19 mouse cellular contexts compared by ENCODE assay signal in the genomic region with DNA sequence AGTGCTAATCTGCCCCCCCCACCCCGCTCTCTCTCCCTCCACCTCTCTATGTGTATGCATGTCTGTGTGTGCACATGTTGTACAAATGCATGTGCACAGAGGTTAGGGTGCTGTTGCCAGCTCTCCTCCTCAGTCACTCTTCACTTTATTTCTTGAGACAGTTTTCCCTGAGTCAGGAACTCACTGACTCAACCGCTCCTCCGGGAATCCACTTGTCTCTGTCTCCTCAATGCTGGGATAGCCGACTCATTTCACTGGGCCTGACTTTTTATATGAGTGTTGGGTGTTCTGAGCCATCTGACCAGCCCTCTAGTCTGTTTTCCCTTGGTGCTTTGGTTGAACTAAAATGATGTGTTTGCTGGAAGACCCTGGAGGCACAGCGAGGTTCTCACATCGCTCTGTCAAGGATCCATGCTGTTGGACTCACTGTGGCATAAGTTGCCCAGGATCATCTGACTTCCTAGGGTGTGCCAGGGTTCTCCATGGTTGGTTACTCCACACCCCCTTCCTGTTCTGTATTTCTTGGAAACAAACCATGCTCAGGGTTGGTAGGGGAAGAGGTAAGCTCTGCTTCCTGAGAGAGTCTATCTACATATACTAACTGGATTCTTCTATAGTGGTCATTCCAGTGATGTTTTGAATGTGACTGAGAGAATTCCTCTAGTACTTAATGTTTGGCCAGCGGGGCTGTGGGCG.
DNase-seq lines count a peak whose midpoint lies in the region; ATAC-seq lines count a peak whose summit lies in the region.
"Had no signal": no experiment of that assay in that cellular context is flagged by ENCODE, and none has a peak within 500 bp of the region (broad histone marks: within the 10 kb centered on the region; RNA-seq: fewer than 3 reads in every experiment).

No protein-coding gene starts in this region.

- peak; percentile 15 for DNase-seq in kidney, adult 11 months
- DNase-seq in kidney, postnatal 25 days = no peak
- DNase-seq in lung, postnatal 36 days = peak; percentile 55
- DNase-seq in lung, postnatal 4 days = no peak
- DNase-seq in left cerebral cortex, postnatal 4 days = no peak
- no peak for DNase-seq in urinary bladder, adult 18-20 months (ENCODE audit: low spot score in 2 of 2)
- DNase-seq in heart, postnatal 14 days = no peak
- DNase-seq: adrenal gland, postnatal 10 days; cerebellum, adult 8-10 months; gastrocnemius, adult 2 months; layer of hippocampus, postnatal 36 days; retina, postnatal 1 day; right cerebral cortex, postnatal 25 days; spleen, adult 18-20 months had no signal

- intact Hi-C loops in left cerebral cortex, postnatal 4 days (cut with DNase I) = no loop called here
- intact Hi-C loops in heart, postnatal 14 days (cut with DNase I) = no loop called here

- peak; percentile 62 for ATAC-seq in granulocyte monocyte progenitor cell, adult 5-6 weeks (replicated peaks; ENCODE audit: poor library complexity, severe bottlenecking)
- ATAC-seq: activated CD4-positive, CD25-positive, alpha-beta regulatory T cell, adult 4 months; hindbrain, postnatal 0 days; intestine, embryonic 16.5 days; midbrain, embryonic 15.5 days had no signal

Comparison
In these comparisons a context has a peak if more than half of its experiments do, and no peak if none do; other contexts are left out.
1. DNase-seq: peak in kidney, adult 11 months (single experiment) and lung, postnatal 36 days (single experiment); none in kidney, postnatal 25 days (0 of 2), lung, postnatal 4 days (0 of 2), left cerebral cortex, postnatal 4 days (single experiment), urinary bladder, adult 18-20 months (0 of 2) and heart, postnatal 14 days (0 of 2).